Mouse (Mus musculus): ENCODE data around the gene Pfkfb4. TPM values are rescaled to one million over a fixed set of nuclear protein-coding genes. Genes with fewer than 3 reads are reported as not detected.

Pfkfb4 gene
- polyA plus RNA-seq, 1 experiment from 2014 or later: 22.8 TPM

DNA sequence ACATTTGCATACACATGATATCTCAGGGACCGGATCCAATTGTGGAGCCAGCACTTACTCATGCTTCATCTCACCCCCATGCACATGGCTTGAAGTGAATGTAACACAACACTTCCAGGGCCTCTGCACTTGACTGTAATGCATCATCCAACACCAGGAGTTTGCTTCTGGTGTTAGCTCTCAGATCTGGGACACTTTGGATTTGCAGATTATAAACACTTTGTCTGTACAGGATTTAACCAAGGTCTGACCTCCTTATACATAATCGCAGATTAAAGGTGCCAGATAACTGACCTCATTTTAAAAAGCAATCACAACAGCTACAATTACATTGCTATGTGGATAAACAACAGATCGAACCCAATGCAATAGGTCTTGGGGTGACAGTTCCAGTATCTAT, 88.9 kb downstream of the Pfkfb4 start:
- TF ChIP-seq CTCF (IDR thresholded peaks at IDR 0.05) (no peak), EP300 (IDR thresholded peaks at IDR 0.05) (no peak)

DNA sequence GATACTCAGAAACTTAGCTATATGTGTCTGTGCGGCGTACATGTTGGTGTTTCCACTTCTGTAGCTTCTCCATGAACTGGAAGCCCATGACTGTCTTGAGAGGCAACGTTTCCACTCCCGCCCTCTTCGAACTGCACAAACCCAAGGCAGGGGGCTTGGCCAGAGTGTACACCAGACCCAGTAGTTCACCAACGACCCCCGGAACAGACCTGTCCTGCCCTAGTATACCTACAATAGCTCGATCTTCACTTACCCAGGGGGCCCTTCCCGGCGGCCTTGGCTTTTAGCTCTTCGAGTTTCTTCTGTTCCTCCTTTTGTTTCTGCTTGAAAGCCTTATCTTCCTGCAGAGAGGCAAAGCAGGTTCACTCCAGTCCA, 90.2 kb downstream of the Pfkfb4 start:
- peaks cover 7% of the 10 kb centered on the region; the same call in 1 of the 2 replicates for H3K4me1 ChIP-seq (ENCODE audit: insufficient read depth, low read depth, low read length)
- TF ChIP-seq CTCF (IDR thresholded peaks at IDR 0.05) (no peak), EP300 (IDR thresholded peaks at IDR 0.05) (no peak)
- H3K36me3 ChIP-seq (ENCODE audit: insufficient read depth, low read length): no peaks in the 10 kb centered on the region
- H3K9ac ChIP-seq (replicated peaks; ENCODE audit: low read depth): peak overlapping the region; percentile 62
- ATAC-seq (no peak), DNase-seq (ENCODE audit: low spot score) (no peak)
- peak overlapping the region; percentile 55 for H3K27ac ChIP-seq (ENCODE audit: low read length)
- no peaks in the 10 kb centered on the region for H3K9me3 ChIP-seq (ENCODE audit: low read length)
- 2% methylated on average over 11 of the region's 11 CpGs for WGBS
- peak overlapping the region; percentile 69 for H3K4me3 ChIP-seq (ENCODE audit: low read depth, low read length)
- no peaks in the 10 kb centered on the region for H3K27me3 ChIP-seq (replicated peaks; ENCODE audit: insufficient read depth, low read length)
- H3K4me2 ChIP-seq (replicated peaks; ENCODE audit: low read depth, low read length): peak overlapping the region; percentile 75

More for the DNA sequence above, 88.9 kb downstream of the Pfkfb4 start:
- no peaks in the 10 kb centered on the region for H3K27me3 ChIP-seq (replicated peaks; ENCODE audit: insufficient read depth, low read length)
- no peak for DNase-seq (ENCODE audit: low spot score)
- peaks cover 7% of the 10 kb centered on the region; the same call in 1 of the 2 replicates for H3K4me1 ChIP-seq (ENCODE audit: insufficient read depth, low read depth, low read length)
- H3K27ac ChIP-seq (ENCODE audit: low read length): no peak overlapping the region
- no peak for ATAC-seq
- no peak overlapping the region for H3K4me2 ChIP-seq (replicated peaks; ENCODE audit: low read depth, low read length)
- no peak overlapping the region for H3K4me3 ChIP-seq (ENCODE audit: low read depth, low read length)
- H3K9ac ChIP-seq (replicated peaks; ENCODE audit: low read depth): no peak overlapping the region
- no peaks in the 10 kb centered on the region for H3K9me3 ChIP-seq (ENCODE audit: low read length)
- 85% methylated on average over 3 of the region's 3 CpGs for WGBS
- no peaks in the 10 kb centered on the region for H3K36me3 ChIP-seq (ENCODE audit: insufficient read depth, low read length)

MicroRNA genes within 50 kb of the gene (microRNA counts, 519-probe panel; counts per million panel counts)
- microRNA mmu-miR-711: not detected

Small RNAs within 50 kb of the gene (microRNA-seq; reads per million reads assigned to microRNA genes)
- gene Mir711: not detected

Other genes starting within 250 kb of the Pfkfb4 start
- 40.4 and 48.1 TPM in 2 replicates for gene Ip6k2, start 208.0 kb upstream of the Pfkfb4 start, polyA plus RNA-seq (2015; fragmentation: Nextera tagmentation; extraction: Ambion mirVana)
- 10.9 and 14.2 TPM in 2 replicates for gene Nckipsd, start 183.4 kb upstream of the Pfkfb4 start, polyA plus RNA-seq (2015; fragmentation: Nextera tagmentation; extraction: Ambion mirVana)
- gene Celsr3, start 165.5 kb upstream of the Pfkfb4 start, polyA plus RNA-seq (2015; fragmentation: Nextera tagmentation; extraction: Ambion mirVana): 0.08 and 0.17 TPM in 2 replicates
- gene Slc26a6, start 138.5 kb upstream of the Pfkfb4 start, polyA plus RNA-seq (2015; fragmentation: Nextera tagmentation; extraction: Ambion mirVana): 8.3 and 9.7 TPM in 2 replicates
- gene Tmem89, start 77.2 kb upstream of the Pfkfb4 start, polyA plus RNA-seq (2015; fragmentation: Nextera tagmentation; extraction: Ambion mirVana): 0.48 and 1.0 TPM in 2 replicates
- gene Uqcrc1, start 55.1 kb upstream of the Pfkfb4 start, polyA plus RNA-seq (2015; fragmentation: Nextera tagmentation; extraction: Ambion mirVana): 269 and 290 TPM in 2 replicates
- gene Col7a1, start 38.2 kb upstream of the Pfkfb4 start, polyA plus RNA-seq (2015; fragmentation: Nextera tagmentation; extraction: Ambion mirVana): 2.5 and 2.9 TPM in 2 replicates
- gene Ucn2, start 5.8 kb upstream of the Pfkfb4 start, polyA plus RNA-seq (2015; fragmentation: Nextera tagmentation; extraction: Ambion mirVana): not detected in 2 replicates
- gene Shisa5, start 46.8 kb downstream of the Pfkfb4 start, polyA plus RNA-seq (2015; fragmentation: Nextera tagmentation; extraction: Ambion mirVana): 194 and 216 TPM in 2 replicates
- gene Trex1, start 68.0 kb downstream of the Pfkfb4 start, polyA plus RNA-seq (2015; fragmentation: Nextera tagmentation; extraction: Ambion mirVana): 19.3 and 20.9 TPM in 2 replicates
- 11.4 and 12.6 TPM in 2 replicates for gene Atrip, start 82.3 kb downstream of the Pfkfb4 start, polyA plus RNA-seq (2015; fragmentation: Nextera tagmentation; extraction: Ambion mirVana)
- 6.8 and 7.2 TPM in 2 replicates for gene Ccdc51, start 90.7 kb downstream of the Pfkfb4 start, polyA plus RNA-seq (2015; fragmentation: Nextera tagmentation; extraction: Ambion mirVana)
- gene Tma7, start 90.8 kb downstream of the Pfkfb4 start, polyA plus RNA-seq (2015; fragmentation: Nextera tagmentation; extraction: Ambion mirVana): 375 and 393 TPM in 2 replicates
- gene Plxnb1, start 103.6 kb downstream of the Pfkfb4 start, polyA plus RNA-seq (2015; fragmentation: Nextera tagmentation; extraction: Ambion mirVana): 8.8 and 10.0 TPM in 2 replicates
- not detected in 2 replicates for gene Fbxw21, start 170.3 kb downstream of the Pfkfb4 start, polyA plus RNA-seq (2015; fragmentation: Nextera tagmentation; extraction: Ambion mirVana)
- not detected in 2 replicates for gene Fbxw13, start 204.2 kb downstream of the Pfkfb4 start, polyA plus RNA-seq (2015; fragmentation: Nextera tagmentation; extraction: Ambion mirVana)
- not detected in 2 replicates for gene Fbxw20, start 243.0 kb downstream of the Pfkfb4 start, polyA plus RNA-seq (2015; fragmentation: Nextera tagmentation; extraction: Ambion mirVana)

All from lung, postnatal 0 days (tissue).